Mouse (Mus musculus) fibroblast of lung, adult 2 months (primary cell): ENCODE results near the gene D10Jhu81e.
"Not testable (repeated sequence)": the region's sequence is repeated elsewhere in the genome, so short reads cannot be mapped to it uniquely, and the experiment has no call there.

Experiments
- DNase-seq: peaks from one replicate; pipeline ENCODE4 v3.0.0-alpha.2; 2011; ENCODE audit warnings: low read depth

Gene D10Jhu81e

GRCm38 (mm10) chr10:78169281-78170042, at the start of gene D10Jhu81e:
D10Jhu81e (minus strand) TSS chr10:78169782.
- DNase-seq, result peak; percentile 90

- no peak for DNase-seq
Measured at GRCm38 (mm10) chr10:78218576-78218975, 49.0 kb upstream of the D10Jhu81e start.

- no peak for DNase-seq
Measured at GRCm38 (mm10) chr10:78216376-78217083, 46.9 kb upstream of the D10Jhu81e start.

- DNase-seq, result no peak
Measured at GRCm38 (mm10) chr10:78214371-78214770, 44.8 kb upstream of the D10Jhu81e start.

- no peak for DNase-seq
Measured at GRCm38 (mm10) chr10:78211311-78211710, 41.7 kb upstream of the D10Jhu81e start.

- no peak for DNase-seq
Measured at GRCm38 (mm10) chr10:78201182-78201581, 31.6 kb upstream of the D10Jhu81e start.

GRCm38 (mm10) chr10:78192933-78193332, 23.4 kb upstream of the D10Jhu81e start:
- DNase-seq, result no peak

- not testable (repeated sequence) for DNase-seq
Measured at GRCm38 (mm10) chr10:78186076-78186475, 16.5 kb upstream of the D10Jhu81e start.

GRCm38 (mm10) chr10:78185381-78185725, 15.8 kb upstream of the D10Jhu81e start:
- DNase-seq, result no peak

GRCm38 (mm10) chr10:78184531-78185380, 15.2 kb upstream of the D10Jhu81e start, which contains the start of gene Pwp2:
Pwp2 (minus strand) TSS chr10:78185149.
- peak; percentile 82 for DNase-seq

GRCm38 (mm10) chr10:78183577-78183976, 14.0 kb upstream of the D10Jhu81e start:
- no peak for DNase-seq

GRCm38 (mm10) chr10:78182321-78182720, 12.7 kb upstream of the D10Jhu81e start:
- DNase-seq, result no peak

GRCm38 (mm10) chr10:78174474-78174873, 4.9 kb upstream of the D10Jhu81e start:
- no peak for DNase-seq

- no peak for DNase-seq
Measured at GRCm38 (mm10) chr10:78171581-78171980, 2.0 kb upstream of the D10Jhu81e start.

GRCm38 (mm10) chr10:78171057-78171456, 1.5 kb upstream of the D10Jhu81e start:
- no peak for DNase-seq

- no peak for DNase-seq
Measured at GRCm38 (mm10) chr10:78170445-78170844, 863 bp upstream of the D10Jhu81e start.

- no peak for DNase-seq
Measured at GRCm38 (mm10) chr10:78168792-78169191, 790 bp downstream of the D10Jhu81e start.

GRCm38 (mm10) chr10:78167775-78168174, 1.8 kb downstream of the D10Jhu81e start:
- no peak for DNase-seq

- no peak for DNase-seq
Measured at GRCm38 (mm10) chr10:78167333-78167732, 2.2 kb downstream of the D10Jhu81e start.

GRCm38 (mm10) chr10:78165256-78166005, 4.2 kb downstream of the D10Jhu81e start:
- DNase-seq, result no peak

GRCm38 (mm10) chr10:78164786-78165185, 4.8 kb downstream of the D10Jhu81e start:
- DNase-seq, result no peak

GRCm38 (mm10) chr10:78163923-78164322, 5.7 kb downstream of the D10Jhu81e start:
- no peak for DNase-seq
